Mouse (Mus musculus) frontal cortex, adult 2 months (tissue): ENCODE data around the gene Wdr20. TPM values are rescaled to one million over a fixed set of nuclear protein-coding genes. Genes with fewer than 3 reads are reported as not detected.
"Not testable (repeated sequence)": the region's sequence is repeated elsewhere in the genome, so short reads cannot be mapped to it uniquely, and the experiment has no call there.

Experiments used
- DNase-seq, 2 experiments: peaks; one replicate each; pipeline ENCODE4 v3.0.0; 2022; ENCODE audit warnings: low spot score in 1 of 2; ENCODE audit errors: extremely low spot score in 1 of 2
- polyA plus RNA-seq: library from polyadenylated mRNA; depleted of rRNA; stranded (reverse); fragments of >200 nt; gene quantifications from 2 replicates; pipeline ENCODE4 v1.2.3, GENCODE M21; 2012; rRNA removed

The Wdr20 gene
- polyA plus RNA-seq: 22.9 and 25.6 TPM in 2 replicates

DNA sequence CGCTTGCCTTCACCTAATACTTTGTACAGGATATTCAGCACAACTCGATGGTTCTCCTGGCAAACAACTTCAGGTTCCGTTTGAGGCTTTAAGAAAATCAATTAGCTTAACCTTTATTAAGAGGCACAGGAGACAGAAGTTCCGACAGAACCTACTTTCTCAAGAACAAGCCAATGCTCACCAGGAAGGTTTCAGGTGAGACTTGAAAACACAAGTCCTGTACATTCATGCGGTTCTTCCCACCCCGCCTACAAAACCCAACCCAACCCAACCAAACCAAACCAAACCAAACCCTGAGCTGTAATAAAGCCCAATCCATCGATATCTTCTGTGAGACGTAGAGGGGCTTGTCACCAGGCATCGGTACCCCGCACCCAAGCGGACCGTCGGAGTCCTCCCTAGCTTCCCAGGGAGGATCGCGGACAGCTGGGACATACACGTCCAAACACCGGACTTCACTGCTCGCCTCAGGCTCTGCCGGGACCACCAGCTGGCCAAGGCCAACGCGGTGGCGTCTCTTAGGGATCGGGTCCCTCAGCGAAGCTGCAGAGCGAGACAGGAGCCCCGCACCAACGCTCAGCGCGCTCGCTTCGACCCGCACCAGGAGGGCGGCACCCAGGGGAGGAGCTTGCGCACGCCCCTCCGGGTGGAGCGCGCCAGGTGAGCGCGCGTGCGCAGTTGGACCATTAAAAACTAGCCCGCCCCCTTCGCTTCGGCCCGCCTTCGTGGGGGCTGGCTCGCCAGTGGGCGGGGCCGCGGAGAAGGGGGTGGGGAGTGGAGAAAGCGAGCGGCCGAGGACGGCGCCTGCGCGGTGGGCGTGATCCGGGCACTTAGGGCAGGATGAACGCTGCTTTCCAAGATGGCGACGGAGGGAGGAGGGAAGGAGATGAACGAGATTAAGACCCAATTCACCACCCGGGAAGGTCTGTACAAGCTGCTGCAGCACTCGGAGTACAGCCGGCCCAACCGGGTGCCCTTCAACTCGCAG lies at the start of gene Wdr20:
TSS of gene Wdr20 (plus strand) at position 775 of the 988 bp plus-strand sequence.
- peak; percentile 93 to 98 for DNase-seq

DNA sequence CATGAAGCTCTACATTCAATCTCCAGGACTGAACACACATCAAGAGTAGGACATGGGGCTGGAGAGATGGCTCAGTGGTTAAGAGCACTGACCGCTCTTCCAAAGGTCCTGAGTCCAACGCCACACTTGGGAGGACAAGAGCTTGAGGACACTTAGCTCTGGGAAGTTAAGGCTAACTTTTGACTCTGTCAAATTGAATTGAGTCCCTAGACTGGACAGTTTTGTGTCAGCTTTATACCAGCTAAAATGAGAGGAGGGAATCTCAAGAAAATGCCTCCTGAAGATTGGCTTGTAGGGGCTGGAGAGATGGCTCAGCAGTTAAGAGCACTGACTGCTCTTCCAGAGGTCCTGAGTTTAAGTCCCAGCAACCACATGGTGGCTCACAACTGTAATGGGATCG lies 48.8 kb upstream of the Wdr20 start:
- not testable (repeated sequence) for DNase-seq

DNA sequence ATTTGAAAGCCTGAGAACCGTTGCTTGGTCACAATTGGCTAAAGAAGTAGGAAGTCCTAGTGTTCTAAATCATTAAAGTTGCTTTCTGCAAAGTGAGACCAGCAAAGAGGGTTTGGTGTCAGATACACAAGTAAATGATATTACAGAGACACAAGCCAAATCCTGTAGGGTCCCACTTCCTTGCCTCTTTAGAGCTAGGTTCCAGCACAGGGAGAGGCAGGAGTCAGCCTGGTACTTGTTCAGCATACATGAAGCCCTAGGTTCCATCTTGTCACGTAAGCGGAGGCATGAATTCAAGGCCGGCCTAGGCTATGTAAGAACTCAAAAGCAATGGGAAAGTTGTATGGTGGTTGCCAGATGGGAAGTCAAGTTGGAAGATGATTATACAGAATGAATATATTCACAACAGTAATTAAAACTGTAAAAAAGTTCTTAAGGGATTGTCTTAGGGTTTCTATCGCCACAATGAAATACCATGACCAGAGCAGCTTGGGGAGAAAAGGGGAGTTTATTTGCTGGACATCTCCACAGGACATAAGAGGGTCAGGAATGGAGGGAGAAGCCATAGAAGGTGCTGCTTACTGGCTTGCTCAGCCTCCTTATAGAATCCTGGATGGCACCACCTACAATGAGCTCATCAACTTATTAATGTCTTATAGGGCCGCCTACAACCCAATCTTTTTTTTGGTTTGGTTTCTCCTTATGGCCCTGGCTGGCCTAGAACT lies 47.7 kb upstream of the Wdr20 start:
- no peak for DNase-seq

DNA sequence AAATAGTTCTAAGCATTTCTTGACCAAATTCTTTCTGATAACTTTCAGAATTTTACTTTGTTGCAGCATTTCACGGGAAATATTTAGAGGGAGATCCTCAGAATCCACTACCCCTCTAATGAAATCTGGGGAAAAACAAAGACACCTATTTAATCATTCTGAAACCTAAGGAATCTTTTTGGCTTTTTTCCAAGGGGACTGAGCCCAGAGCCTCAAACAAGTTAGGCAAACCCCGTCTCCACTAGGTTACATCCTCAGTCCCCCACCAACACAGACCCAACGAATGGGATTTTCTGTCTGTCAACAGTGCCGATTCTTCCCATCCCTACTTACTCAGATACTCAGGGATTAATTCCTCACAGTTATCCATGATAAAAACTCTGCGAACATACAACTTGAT lies 44.4 kb upstream of the Wdr20 start:
- not testable (repeated sequence) for DNase-seq

DNA sequence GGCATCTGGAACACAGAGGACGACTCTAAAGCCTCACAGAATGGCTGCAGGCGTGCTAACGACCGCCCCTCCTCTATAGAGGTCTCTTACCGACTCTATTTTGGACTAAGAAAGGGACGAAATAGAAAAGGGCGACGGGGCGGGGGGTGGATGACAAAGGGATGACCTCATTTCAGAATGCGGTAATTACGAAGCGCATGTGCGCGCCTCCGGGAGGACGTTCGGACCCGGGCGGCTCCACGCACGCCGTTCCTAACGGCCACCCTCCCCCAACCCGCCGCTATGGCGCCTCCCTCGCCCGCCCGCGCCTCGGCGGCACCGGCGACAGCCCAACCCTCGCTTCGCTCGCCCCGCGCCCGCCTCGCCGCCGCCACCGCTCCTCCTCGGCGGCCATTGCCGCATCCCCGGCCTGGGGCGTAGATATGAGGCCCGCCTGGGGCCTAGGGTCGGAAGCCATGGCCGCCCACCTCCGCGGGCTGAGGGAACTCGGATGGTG lies 42.0 kb upstream of the Wdr20 start:
- DNase-seq: peak; percentile 35 to 74

GRCm38 (mm10) chr12:110696173-110696974 lies 41.4 kb upstream of the Wdr20 start:
- peak; percentile 87 to 98 for DNase-seq

- DNase-seq: peak in 1 of 2 experiments; percentile 30
These were observed 40.8 kb upstream of the Wdr20 start for GRCm38 (mm10) chr12:110696975-110697400.

- DNase-seq: no peak
These were observed 40.3 kb upstream of the Wdr20 start for GRCm38 (mm10) chr12:110697457-110697856.

DNA sequence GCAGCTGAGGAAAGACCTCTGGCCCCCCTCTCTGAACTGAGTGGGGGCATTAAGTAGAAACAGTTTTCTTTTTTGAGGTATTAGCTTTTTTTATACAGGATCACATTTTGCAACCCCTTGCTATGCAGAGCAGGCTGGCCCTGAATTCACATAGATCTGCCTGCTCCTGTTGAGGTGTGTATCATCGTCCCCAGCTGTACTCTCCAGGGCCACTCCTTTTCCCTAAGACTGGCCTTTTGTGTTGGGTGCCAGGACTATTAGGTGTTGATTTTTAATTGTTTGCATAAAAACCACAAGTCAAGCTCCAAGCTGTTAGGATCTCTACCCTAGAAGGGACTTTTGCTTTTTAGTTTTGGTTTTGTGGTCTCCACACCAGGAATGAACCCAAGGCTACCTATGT lies 39.7 kb upstream of the Wdr20 start:
- DNase-seq: no peak

DNA sequence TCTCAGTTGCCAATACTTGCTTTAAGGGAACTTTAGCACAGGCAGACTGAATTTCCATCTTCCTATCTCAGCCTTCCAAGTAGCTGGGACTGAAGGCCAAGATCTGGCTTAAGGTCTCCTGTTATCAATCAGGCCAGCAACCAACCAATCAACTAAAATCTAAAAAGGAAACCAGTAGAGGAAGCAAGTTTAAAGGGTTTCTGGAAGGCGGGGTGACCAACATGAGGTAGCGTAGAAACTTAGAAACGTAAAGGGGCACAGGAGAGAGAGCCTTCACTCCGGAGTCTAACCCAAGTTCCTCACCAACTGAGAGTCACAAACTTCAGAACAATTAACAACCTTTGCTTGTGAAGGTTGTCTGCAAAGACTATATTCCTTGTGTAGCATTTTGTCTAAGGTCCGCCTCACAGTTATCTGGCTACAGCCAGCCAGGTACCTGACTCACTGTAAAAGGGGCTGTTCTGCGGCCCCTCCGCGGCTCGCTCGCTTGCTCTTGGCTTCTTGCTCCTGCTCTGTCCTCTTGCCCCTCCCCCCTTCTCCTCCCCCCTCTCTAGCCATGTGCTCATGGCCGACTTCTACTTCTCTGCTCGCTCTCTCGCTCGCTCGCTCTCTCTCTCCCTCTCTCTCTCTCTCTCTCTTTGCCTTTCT lies 39.1 kb upstream of the Wdr20 start:
- DNase-seq: no peak

- no peak for DNase-seq
These were observed 38.6 kb upstream of the Wdr20 start for GRCm38 (mm10) chr12:110699171-110699547.

DNA sequence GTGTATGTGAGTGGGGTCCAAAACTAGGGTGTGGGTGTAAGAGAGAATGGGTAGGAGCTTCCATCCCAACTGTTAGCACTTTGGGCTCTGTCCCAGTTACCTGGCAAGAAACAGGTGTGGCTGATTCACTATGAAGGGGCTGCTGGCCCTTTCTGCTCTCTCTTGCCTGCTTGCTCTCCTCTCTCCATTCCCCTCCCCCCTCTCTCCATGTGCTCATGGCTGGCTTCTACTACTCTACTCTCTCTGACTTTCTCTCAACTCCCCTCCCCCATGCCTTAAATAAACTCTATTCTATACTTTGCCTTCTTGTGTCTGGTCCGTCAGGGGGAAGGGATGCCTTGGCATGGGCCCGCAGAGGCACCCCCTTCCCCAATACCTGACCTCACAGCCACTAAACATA lies 37.0 kb upstream of the Wdr20 start:
- DNase-seq: no peak

GRCm38 (mm10) chr12:110701363-110701762 lies 36.4 kb upstream of the Wdr20 start:
- not testable (repeated sequence) for DNase-seq

GRCm38 (mm10) chr12:110702556-110702955 lies 35.2 kb upstream of the Wdr20 start, which contains the start of gene Hsp90aa1:
Hsp90aa1 (minus strand) TSS chr12:110702728.
- no peak for DNase-seq

DNA sequence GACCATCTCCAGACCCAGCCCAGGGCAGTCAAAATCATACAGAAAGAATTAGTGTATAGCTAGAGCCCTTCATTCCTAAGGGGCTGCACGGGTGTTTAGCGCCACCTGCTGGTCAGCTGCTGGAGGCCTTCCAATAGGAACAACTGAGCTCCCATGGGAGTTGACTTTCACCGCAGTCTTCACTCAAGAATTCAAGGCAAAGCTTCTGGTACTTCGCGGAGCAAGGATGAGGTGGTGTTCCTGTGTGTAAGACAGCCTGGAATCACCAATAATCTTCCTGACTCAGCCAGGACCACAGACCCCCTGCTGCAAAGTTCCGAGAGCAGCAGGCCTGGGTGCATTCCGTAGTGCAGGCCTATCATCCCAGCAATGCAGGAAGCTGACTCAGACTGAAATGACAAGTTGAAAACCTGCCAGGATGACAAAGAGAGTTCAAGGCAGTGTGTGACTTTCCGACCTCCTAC lies 34.7 kb upstream of the Wdr20 start:
- DNase-seq: peak; percentile 68 to 93

DNA sequence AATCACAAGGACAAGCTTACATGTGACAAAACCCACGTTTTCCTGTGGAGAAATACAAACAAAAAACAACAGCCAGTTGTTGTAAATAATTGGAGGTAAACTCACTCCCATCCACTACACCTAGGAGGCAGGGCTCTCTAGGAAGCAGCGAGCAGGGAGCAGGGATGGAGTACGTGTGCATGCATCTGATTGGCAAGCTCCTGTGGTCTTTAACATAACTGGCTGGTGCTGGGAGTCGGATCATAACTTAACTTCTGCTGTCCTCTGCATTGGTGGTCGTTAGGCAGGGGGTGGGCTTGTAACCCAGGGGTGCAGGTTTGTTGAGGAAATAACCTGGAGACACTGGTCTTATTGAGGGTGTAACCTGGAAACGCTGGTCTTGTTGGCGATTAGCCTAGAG lies 34.1 kb upstream of the Wdr20 start:
- no peak for DNase-seq

GRCm38 (mm10) chr12:110705419-110705818 lies 32.3 kb upstream of the Wdr20 start:
- DNase-seq: not testable (repeated sequence)

GRCm38 (mm10) chr12:110706337-110707231 lies 31.2 kb upstream of the Wdr20 start:
- peak in 1 of 2 experiments; percentile 31 for DNase-seq

DNA sequence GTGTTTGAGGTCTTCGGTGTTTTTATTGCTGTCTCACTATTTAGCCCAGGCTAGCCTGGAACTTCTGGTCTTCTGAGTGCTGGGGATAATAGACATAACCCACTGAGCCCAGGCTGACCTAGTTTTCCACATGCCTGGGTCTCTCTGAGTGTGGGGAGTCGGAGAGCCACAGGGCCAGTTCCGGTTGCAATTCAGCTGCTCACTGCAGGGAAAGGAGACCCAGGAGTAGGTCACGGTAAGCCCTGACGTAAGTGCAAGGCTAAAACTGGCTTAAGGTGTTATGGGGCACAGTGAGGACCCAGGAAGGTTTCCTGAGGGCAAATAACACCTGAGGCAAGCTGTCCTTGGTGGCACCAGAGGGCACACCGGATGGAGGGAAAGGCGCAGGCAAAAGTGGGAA lies 30.3 kb upstream of the Wdr20 start:
- no peak for DNase-seq
